Mouse (Mus musculus) G1E (cell line): ENCODE measurements at regions not wholly inside any gene's neighbourhood (a gene's known extent, or its start where the extent isn't known, plus 50 kb on each side); places are given as distances from the start of the nearest gene placed in this dataset.

ENCODE experiments used
- ATAC-seq: 2 replicates; pipeline ENCODE4 v1.8.0; 2016; ENCODE audit warnings: mild to moderate bottlenecking; ENCODE audit not compliant: insufficient number of reproducible peaks, poor library complexity, low FRiP score, severe bottlenecking; ENCODE audit errors: extremely low read depth
- DNase-seq: peaks from one replicate; pipeline ENCODE4 v3.0.0; 2012; ENCODE audit warnings: low spot score
- H3K27me3 ChIP-seq: 2 replicates; pipeline ENCODE4 v1.6.1; 2012; ENCODE audit warnings: mild to moderate bottlenecking, low read length, inconsistent platforms; ENCODE audit not compliant: insufficient read depth
- H3K36me3 ChIP-seq: replicated peaks from 2 replicates; pipeline ENCODE3; 2012; ENCODE audit warnings: mild to moderate bottlenecking, inconsistent platforms
- H3K4me1 ChIP-seq: 2 replicates; pipeline ENCODE4 v1.6.1; 2012; ENCODE audit warnings: low read depth, low read length, inconsistent platforms, mixed read lengths; ENCODE audit not compliant: insufficient read depth
- H3K4me3 ChIP-seq: 2 replicates; pipeline ENCODE4 v1.5.1; 2012; ENCODE audit warnings: low read depth, mild to moderate bottlenecking, inconsistent platforms, low read length, moderate library complexity, mixed read lengths
- H3K9me3 ChIP-seq: replicated peaks from 2 replicates; pipeline ENCODE4 v1.6.1; 2012; ENCODE audit warnings: inconsistent platforms
- CTCF ChIP-seq: IDR thresholded peaks from 2 replicates; pipeline ENCODE4 v1.5.1; 2012; ENCODE audit warnings: low read depth, low read length, inconsistent platforms, mixed read lengths
- GATA1 ChIP-seq: IDR thresholded peaks from 2 replicates; pipeline ENCODE4 v1.6.1; 2012; ENCODE audit warnings: borderline replicate concordance, low read length, inconsistent platforms, mixed read lengths
- GATA2 ChIP-seq: IDR thresholded peaks from 2 replicates; pipeline ENCODE4 v1.6.1; 2012; ENCODE audit warnings: low read depth, low read length, inconsistent platforms, borderline replicate concordance
- POLR2AphosphoS5 ChIP-seq: IDR thresholded peaks from 2 replicates; pipeline ENCODE4 v1.6.1; 2012; ENCODE audit warnings: low read depth, low read length, inconsistent platforms; ENCODE audit not compliant: insufficient replicate concordance
- TAL1 ChIP-seq: conservative IDR thresholded peaks from 2 replicates; pipeline ENCODE4 v1.6.1; 2012; ENCODE audit warnings: low read depth, low read length, inconsistent platforms, mixed read lengths

DNA sequence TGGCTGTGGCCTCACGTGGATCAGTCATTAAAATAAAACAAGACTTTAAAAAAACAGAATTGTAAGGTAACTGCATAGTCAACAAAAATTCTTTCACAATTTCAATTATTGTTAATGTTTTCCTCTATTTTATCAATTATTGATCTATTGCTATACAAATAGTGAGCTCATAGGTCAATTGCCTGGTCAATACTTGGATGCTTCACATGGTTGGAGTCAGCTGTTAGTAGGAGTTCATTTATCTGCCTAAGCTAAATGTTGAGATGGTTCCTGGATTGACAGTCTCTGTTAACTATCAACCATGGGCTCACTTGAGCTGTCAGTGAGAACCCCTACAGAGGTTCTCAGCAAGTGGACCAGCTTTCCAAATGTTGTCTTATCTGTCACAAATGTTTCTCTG is 955.7 kb downstream of the Fam19a2 start:
- Histone ChIP-seq H3K4me1 (no peaks in the 10 kb centered on the region), H3K36me3 (no peaks in the 10 kb centered on the region), H3K4me3 (no peak overlapping the region), H3K9me3 (0 out of 2 replicates have a peak, but pooled peaks cover 2% of the 10 kb centered on the region), H3K27me3 (no peaks in the 10 kb centered on the region)
- DNase-seq (no peak), ATAC-seq (no peak)
- no peak for TF ChIP-seq TAL1
- TF ChIP-seq CTCF: no peak
- no peak for TF ChIP-seq GATA2
- TF ChIP-seq GATA1: no peak
- TF ChIP-seq POLR2AphosphoS5: no peak

DNA sequence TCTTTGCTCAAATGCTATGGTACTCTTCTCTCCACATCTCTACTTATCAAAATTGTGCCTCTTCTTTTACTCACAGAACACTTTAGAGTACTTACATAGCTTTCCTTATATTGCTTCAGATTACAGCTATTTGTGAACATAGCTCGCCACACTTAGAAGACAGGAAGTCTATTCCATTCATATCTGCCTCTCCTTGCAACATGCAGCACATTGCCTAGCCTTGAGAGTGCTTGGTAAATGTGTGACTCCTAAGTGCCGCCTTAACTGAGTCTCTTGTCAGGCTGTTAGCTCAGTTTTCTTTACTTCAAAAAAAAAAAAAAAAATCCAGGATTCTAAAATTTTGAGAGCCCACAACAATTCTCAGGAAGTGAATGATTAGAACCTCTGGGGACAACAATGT is 958.3 kb downstream of the Fam19a2 start:
- DNase-seq (no peak), ATAC-seq (no peak)
- no peaks in the 10 kb centered on the region for H3K36me3 ChIP-seq
- TF ChIP-seq TAL1: no peak
- no peak for TF ChIP-seq CTCF
- TF ChIP-seq GATA1: no peak
- H3K4me3 ChIP-seq: no peak overlapping the region
- peaks cover 4% of the 10 kb centered on the region for H3K9me3 ChIP-seq
- H3K27me3 ChIP-seq: no peaks in the 10 kb centered on the region
- H3K4me1 ChIP-seq: no peaks in the 10 kb centered on the region

DNA sequence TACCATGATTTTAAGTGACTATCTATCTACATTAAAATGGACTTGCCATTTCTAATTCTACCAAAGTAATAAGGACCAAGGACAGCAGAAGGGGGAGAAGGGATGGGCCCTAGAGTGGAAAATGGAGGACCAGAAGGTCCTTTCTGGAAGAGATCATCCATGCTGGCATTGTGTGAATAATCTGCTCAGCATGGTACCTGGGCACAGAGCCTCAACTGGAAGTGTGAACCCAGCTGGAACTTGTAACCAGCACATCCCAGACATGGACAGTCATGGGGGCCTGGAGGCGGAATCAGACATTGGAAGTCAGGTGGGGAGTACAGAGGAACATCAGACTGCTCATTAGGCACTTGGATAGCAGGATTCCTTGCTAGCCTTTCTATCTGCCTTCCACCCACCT is 963.3 kb downstream of the Fam19a2 start:
- ATAC-seq: no peak
- TF ChIP-seq CTCF (no peak), GATA2 (no peak), TAL1 (no peak), POLR2AphosphoS5 (no peak), GATA1 (no peak)

DNA sequence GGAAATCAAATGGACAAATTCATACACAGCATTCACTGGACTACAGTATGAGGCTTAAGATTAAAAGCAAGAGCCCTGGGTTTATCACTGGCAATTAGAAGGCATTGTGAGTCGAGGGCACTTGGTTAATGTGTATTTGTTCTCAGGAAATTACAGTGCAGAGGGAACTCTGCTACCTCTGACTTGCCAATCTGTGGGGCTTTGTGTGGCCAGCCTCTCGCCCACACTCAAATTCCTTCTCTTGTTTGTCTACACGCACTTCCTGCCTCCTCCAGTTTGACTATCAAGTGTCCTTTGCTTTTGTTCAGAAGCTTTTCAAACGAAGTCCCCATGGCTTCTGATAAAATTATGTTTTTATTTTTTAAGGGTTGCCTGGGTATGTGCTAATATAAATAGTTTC is 985.6 kb downstream of the Fam19a2 start:
- TF ChIP-seq GATA1: no peak
- TF ChIP-seq GATA2: no peak
- TF ChIP-seq POLR2AphosphoS5: no peak
- TF ChIP-seq TAL1: no peak
- no peak for TF ChIP-seq CTCF
- no peaks in the 10 kb centered on the region for H3K4me1 ChIP-seq
- 0 out of 2 replicates have a peak, but pooled peaks cover 3% of the 10 kb centered on the region for H3K9me3 ChIP-seq
- no peak for ATAC-seq
- no peak overlapping the region for H3K4me3 ChIP-seq
- DNase-seq: no peak
- H3K36me3 ChIP-seq: no peaks in the 10 kb centered on the region
- H3K27me3 ChIP-seq: no peaks in the 10 kb centered on the region

More for the DNA sequence above, 963.3 kb downstream of the Fam19a2 start:
- H3K36me3 ChIP-seq: no peaks in the 10 kb centered on the region
- DNase-seq: no peak
- no peaks in the 10 kb centered on the region for H3K27me3 ChIP-seq
- H3K4me1 ChIP-seq: no peaks in the 10 kb centered on the region
- H3K9me3 ChIP-seq: peaks cover 7% of the 10 kb centered on the region
- no peak overlapping the region for H3K4me3 ChIP-seq

DNA sequence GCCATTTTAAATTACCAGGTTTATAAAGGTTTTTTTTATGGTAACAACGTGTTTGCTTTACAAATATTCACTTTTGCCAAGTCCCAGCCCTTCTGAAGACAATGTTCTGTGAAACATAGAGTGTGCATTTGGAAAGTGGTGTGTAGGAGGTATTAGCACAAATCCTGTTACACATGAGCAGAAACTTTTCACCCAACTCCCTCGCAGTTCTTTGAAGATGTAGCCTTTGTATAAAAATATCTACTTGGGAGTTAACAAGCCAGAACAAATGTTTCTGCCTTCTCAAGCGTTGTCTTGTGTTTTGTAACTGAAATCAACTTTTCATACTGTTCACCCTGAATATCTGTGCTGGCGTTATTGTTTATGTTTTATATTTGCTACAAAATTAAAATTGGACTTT is 986.2 kb downstream of the Fam19a2 start:
- TF ChIP-seq GATA2: no peak
- TF ChIP-seq TAL1: no peak
- no peak for TF ChIP-seq POLR2AphosphoS5
- TF ChIP-seq GATA1: no peak
- TF ChIP-seq CTCF: no peak
- Histone ChIP-seq H3K9me3 (0 out of 2 replicates have a peak, but pooled peaks cover 3% of the 10 kb centered on the region), H3K4me1 (no peaks in the 10 kb centered on the region), H3K36me3 (no peaks in the 10 kb centered on the region), H3K27me3 (no peaks in the 10 kb centered on the region), H3K4me3 (no peak overlapping the region)
- DNase-seq (no peak), ATAC-seq (no peak)

DNA sequence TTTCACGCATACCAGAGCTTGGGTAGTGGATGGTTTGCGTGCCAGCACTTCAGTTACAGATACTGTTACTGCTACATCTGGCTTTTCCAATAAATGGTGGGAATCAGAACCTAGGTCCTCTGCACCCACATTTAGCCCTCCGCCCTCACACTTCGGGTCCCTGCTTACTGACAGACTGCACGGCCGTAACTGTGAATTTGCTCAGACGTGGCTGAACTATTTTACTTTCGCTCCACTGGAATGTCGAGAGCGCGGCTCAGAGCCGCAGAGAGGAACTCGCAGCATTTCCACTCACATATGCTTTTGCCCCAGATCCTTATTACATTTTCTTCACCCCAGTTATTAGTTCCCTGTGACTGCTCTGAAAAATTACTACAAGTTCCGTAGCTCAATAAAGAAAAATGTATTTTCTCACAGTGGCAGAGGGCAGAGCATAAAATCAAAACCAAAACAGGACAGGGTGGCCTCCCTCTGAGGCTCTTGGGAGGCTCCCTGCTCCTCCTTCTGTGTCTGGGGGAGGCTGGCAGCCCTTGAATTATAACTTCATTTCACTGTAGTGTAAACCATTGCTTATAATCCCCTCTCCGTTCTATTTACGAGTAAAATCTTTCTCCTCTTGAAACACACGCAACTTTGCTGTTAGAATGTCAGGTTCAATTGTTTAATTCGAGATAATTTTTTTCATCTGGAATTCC is 1024.7 kb downstream of the Fam19a2 start:
- DNase-seq (no peak), ATAC-seq (no peak)
- TF ChIP-seq CTCF (no peak), GATA1 (no peak), TAL1 (no peak), POLR2AphosphoS5 (no peak), GATA2 (no peak)
- Histone ChIP-seq H3K36me3 (no peaks in the 10 kb centered on the region), H3K9me3 (peaks cover 8% of the 10 kb centered on the region), H3K27me3 (no peaks in the 10 kb centered on the region), H3K4me3 (no peak overlapping the region), H3K4me1 (no peaks in the 10 kb centered on the region)
